Mouse (Mus musculus) lung, adult 2 months (tissue): ENCODE measurements around the gene Nr3c2. TPM values are rescaled to one million over a fixed set of nuclear protein-coding genes. Genes with fewer than 3 reads are reported as not detected.

ENCODE experiments used
- DNase-seq: peaks from one replicate; pipeline ENCODE4 v3.0.0; 2022
- H3K4me1 ChIP-seq: fragments of 200-500 bp; 2 replicates; pipeline ENCODE4 v1.6.1; 2011; ENCODE audit warnings: low read length; ENCODE audit not compliant: control insufficient read depth, insufficient read depth
- H3K4me3 ChIP-seq: fragments of 200-500 bp; replicated peaks from 2 replicates; pipeline ENCODE3; 2011; ENCODE audit warnings: low read depth, mild to moderate bottlenecking, control low read depth, low read length; ENCODE audit errors: extremely low read depth
- CTCF ChIP-seq: fragments of 200-500 bp; IDR thresholded peaks from 2 replicates; pipeline ENCODE4 v1.5.1; 2011; ENCODE audit warnings: mild to moderate bottlenecking, low read length, control low read depth; ENCODE audit not compliant: insufficient read depth
- POLR2A ChIP-seq: fragments of 200-500 bp; IDR thresholded peaks from 2 replicates; pipeline ENCODE4 v1.6.1; 2011; ENCODE audit warnings: low read depth, mild to moderate bottlenecking, control low read depth, low read length, borderline replicate concordance; ENCODE audit errors: extremely low read depth
- WGBS: fragments of 180-500 bp; shearing (Covaris S2); methylation state at CpG from one replicate; pipeline ENCODE4 v1.1.7; 2018; 5-methylcytosine and 5-hydroxymethylcytosine counted together
- polyA plus RNA-seq: library from polyadenylated mRNA; depleted of rRNA; stranded (reverse); fragments of >200 nt; gene quantifications from 2 replicates; pipeline ENCODE4 v1.2.3, GENCODE M21; 2012

Gene Nr3c2
- polyA plus RNA-seq, 1 experiment, result 6.3 TPM

DNA sequence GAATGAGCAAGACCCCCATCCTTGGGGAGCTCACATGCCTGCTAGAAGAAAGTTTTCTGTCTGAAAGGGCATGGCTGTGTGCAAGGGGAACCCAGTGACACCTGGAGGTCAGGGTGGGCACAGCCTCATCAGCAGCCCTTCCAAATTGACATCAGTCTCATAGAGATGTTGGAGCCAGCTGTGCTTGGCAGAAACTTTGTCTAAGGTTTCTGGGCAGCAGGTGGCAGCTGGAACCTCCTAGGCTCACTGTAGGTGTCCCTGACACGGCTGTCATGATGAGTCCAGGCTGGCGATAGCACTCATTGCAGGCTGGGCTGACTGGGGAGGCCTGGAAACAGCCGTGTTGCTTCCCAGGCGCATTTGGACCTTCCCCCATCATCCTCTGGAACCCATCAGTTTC, 323.9 kb downstream of the Nr3c2 start:
- Histone ChIP-seq H3K4me1 (peaks cover 4% of the 10 kb centered on the region; the same call in 1 of the 2 replicates), H3K4me3 (no peak overlapping the region)
- TF ChIP-seq CTCF (no peak), POLR2A (no peak)
- 53% methylated on average over 4 of the region's 4 CpGs for whole genome bisulfite sequencing
- DNase-seq, result no peak

DNA sequence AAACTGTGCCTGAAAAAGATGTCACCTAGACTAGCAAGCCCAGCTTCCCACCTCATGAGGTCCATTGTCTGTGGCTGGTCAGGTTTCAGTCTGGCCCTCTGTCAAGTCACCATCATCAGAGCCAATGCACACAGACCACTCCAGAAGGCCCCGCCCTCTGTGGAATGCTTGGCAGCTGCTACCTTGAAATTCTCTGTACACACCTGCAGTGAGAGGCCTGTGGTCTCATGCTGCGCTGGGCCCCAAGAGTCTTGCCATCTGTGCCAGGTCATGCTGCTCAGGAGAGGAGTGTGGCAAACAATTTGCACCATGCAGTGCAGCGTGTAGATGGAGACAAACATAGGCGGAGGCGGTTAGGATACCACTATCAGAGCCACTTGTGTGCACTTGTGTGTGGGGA, 328.5 kb downstream of the Nr3c2 start:
- Histone ChIP-seq H3K4me1 (peaks cover 5% of the 10 kb centered on the region), H3K4me3 (no peak overlapping the region)
- peak; percentile 74 for DNase-seq
- no peak for TF ChIP-seq POLR2A
- no peak for TF ChIP-seq CTCF
- 78% methylated on average over 5 of the region's 5 CpGs for WGBS

DNA sequence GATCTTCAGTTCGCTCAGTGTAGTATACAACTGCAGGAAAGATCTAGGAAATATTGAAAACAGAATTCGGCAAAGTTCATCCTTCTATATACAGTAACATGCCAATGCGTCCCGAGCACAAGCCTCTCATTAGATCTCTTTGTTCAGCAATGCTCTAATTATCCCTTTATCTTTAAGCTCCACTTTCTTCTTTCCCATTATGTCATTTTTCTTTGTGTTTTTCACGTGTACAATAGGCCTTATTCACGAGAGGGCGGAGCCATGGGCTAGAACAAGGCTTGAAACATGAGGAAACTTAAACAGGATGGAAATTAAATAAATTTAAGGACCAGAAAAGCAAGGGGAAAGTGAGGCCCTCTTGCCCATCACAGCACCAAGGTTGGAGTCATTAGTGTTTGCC, 329.4 kb downstream of the Nr3c2 start:
- DNase-seq, result no peak
- Histone ChIP-seq H3K4me3 (no peak overlapping the region), H3K4me1 (peaks cover 10% of the 10 kb centered on the region)
- TF ChIP-seq POLR2A (no peak), CTCF (no peak)
- WGBS, result 74% methylated on average over 7 of the region's 7 CpGs

DNA sequence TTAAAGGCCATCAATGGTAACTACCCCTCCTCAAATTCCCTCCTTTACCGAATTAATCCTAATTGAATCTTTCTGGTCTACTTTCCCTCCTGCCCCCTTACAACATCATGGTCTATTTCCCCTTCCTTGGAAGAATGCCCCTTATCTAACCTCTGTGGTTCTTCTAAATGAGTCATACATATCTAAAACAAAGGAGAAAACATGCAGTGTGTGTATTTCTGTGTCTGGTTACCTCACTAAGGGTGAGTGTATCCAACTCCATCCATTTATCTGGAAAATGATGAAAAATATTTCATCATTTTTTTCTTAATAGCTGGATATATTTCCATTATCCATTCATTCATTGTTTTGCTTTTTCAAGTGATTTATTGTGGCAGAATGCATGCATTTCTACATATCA, 332.0 kb downstream of the Nr3c2 start:
- Histone ChIP-seq H3K4me3 (no peak overlapping the region), H3K4me1 (peaks cover 10% of the 10 kb centered on the region)
- WGBS, result 85% methylated on average over 1 of the region's 1 CpGs
- TF ChIP-seq POLR2A (no peak), CTCF (no peak)
- no peak for DNase-seq

DNA sequence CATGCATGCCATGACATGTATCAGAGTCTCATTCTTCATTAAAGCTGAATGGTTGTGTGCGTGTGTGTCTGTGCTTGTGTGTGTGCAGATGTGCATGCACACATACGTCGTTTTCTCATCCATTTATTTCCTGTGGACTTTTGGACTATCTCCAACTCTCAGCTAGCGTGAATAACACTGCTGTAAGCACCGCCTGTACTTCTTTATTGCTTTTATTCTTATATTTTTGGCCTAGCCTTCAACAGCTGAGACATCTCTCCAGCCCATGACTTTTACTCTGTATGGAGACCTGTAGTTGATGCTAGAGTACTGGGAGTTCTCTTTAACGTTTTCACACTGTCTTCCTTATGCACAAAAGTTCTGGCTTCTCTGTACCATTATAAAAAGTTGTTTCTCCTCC, 332.6 kb downstream of the Nr3c2 start:
- Histone ChIP-seq H3K4me1 (peaks cover 10% of the 10 kb centered on the region), H3K4me3 (no peak overlapping the region)
- TF ChIP-seq CTCF (no peak), POLR2A (no peak)
- WGBS, result 38% methylated on average over 6 of the region's 6 CpGs
- DNase-seq, result no peak

- 70% methylated on average over 3 of the region's 3 CpGs for WGBS
- H3K4me3 ChIP-seq, result no peak overlapping the region
- DNase-seq, result no peak
- TF ChIP-seq POLR2A (no peak), CTCF (no peak)
- H3K4me1 ChIP-seq, result peaks cover 7% of the 10 kb centered on the region
Observed at GRCm38 (mm10) chr8:77232411-77232810, 333.2 kb downstream of the Nr3c2 start.

DNA sequence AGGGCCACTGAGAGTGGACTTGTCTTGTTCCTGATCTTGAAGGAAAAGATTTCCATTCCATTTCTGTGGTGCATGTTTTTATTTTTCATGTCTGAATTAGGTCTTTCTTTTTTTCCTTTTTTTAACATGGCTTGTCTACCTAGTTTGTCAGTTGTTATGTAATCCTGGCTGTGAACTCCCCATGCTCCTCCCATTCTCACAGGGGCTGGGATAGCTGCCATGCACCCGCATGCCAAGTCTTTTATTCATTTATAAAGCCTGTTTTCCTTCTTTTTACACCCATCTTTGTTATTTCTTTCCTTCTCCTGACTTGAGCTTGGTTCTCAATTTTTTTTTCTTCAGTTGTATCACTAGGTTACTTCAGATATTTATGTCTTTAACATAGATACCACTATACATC, 337.5 kb downstream of the Nr3c2 start:
- DNase-seq, result no peak
- H3K4me3 ChIP-seq, result no peak overlapping the region
- WGBS, result 42% methylated on average over 1 of the region's 1 CpGs
- H3K4me1 ChIP-seq, result peaks cover 7% of the 10 kb centered on the region
- TF ChIP-seq CTCF (no peak), POLR2A (no peak)

DNA sequence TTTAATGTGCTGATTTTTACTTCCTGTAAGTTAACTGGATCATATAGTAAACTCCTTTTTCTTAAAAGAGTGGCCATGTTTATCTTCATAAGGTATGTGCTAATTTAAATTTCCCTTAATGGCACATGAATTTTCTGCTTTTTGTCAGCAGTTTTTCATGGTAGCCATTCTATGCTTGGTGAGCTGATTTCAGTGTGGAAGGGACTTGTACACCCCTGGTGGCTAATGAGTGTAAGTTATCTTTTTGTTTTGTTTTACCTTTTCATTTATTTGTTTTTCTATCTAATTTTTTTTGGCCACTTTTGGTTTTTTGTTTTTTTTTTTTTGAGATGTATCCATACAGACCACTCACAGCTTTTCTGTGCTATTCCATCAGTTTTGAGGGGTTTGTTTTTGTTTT, 340.2 kb downstream of the Nr3c2 start:
- no peaks in the 10 kb centered on the region for H3K4me1 ChIP-seq
- no peak for TF ChIP-seq CTCF
- no peak for TF ChIP-seq POLR2A
- no peak for DNase-seq
- H3K4me3 ChIP-seq, result no peak overlapping the region

GRCm38 (mm10) chr8:77241381-77241780, 342.1 kb downstream of the Nr3c2 start:
- no peak overlapping the region for H3K4me3 ChIP-seq
- DNase-seq, result no peak
- 76% methylated on average over 3 of the region's 3 CpGs for WGBS
- no peak for TF ChIP-seq CTCF
- no peak for TF ChIP-seq POLR2A
- H3K4me1 ChIP-seq, result no peaks in the 10 kb centered on the region

DNA sequence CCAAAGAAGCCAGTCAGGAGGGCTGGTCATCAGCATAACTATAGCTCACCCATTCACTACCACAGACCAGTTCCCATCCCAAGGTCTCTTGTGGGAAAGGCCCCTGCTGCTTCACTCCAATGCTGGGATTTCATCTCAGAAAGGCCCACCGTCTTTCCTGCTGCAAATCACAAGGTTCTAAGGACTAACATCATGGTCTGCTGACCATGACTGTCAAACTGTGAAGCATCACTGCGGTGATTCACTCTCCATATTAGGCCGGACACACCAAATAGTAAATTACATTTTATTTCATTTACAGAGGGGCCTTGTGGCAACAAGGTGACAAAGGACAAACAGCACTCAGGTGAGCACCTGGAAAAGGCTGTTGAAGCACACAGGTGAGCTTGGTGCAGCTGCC, 350.9 kb downstream of the Nr3c2 start:
- no peak for TF ChIP-seq POLR2A
- no peak for TF ChIP-seq CTCF
- whole genome bisulfite sequencing, result 92% methylated on average over 3 of the region's 3 CpGs
- H3K4me1 ChIP-seq, result no peaks in the 10 kb centered on the region
- DNase-seq, result no peak
- H3K4me3 ChIP-seq, result no peak overlapping the region
